Mouse (Mus musculus) MEL (cell line): ENCODE results near the gene Krt23. TPM values are rescaled to one million over a fixed set of nuclear protein-coding genes. Genes with fewer than 3 reads are reported as not detected.

Source experiments
- DNase-seq: peaks from one replicate; pipeline ENCODE4 v3.0.0; 2011; ENCODE audit warnings: low read depth, low spot score
- H3K27ac ChIP-seq: 2 replicates; pipeline ENCODE4 v1.5.1; 2012; ENCODE audit warnings: low read depth, mild to moderate bottlenecking, control low read depth, low read length, moderate library complexity; ENCODE audit not compliant: control insufficient read depth
- H3K27me3 ChIP-seq, 2 experiments: fragments of 150-350 bp in 1 of 2; sonication (generic) in 1 of 2; 2 replicates each; pipeline ENCODE4 v1.6.1; 2012; ENCODE audit warnings: low read length in 2 of 2, mild to moderate bottlenecking in 2 of 2, improper control_type of control experiment in 1 of 2, moderate library complexity in 1 of 2; ENCODE audit not compliant: insufficient read depth in 2 of 2, control insufficient read depth in 1 of 2
- H3K36me3 ChIP-seq, 2 experiments: 2 replicates each; pipeline ENCODE4 v1.6.1; 2012 to 2014; ENCODE audit warnings: low read length in 2 of 2, improper control_type of control experiment in 1 of 2, inconsistent platforms in 1 of 2, mild to moderate bottlenecking in 1 of 2; ENCODE audit not compliant: insufficient read depth in 2 of 2, control insufficient read depth in 1 of 2
- H3K4me1 ChIP-seq, 2 experiments: fragments of 150-350 bp in 1 of 2; sonication (generic) in 1 of 2; 2 replicates each; pipeline ENCODE4 v1.6.1; 2012; ENCODE audit warnings: low read length in 2 of 2, improper control_type of control experiment in 1 of 2, mild to moderate bottlenecking in 1 of 2; ENCODE audit not compliant: insufficient read depth in 2 of 2, control insufficient read depth in 1 of 2
- H3K4me3 ChIP-seq, 2 experiments: fragments of 150-350 bp in 1 of 2; sonication (generic) in 1 of 2; 2 replicates each; pipeline ENCODE4 v1.5.1; 2012; ENCODE audit warnings: low read depth in 2 of 2, low read length in 2 of 2, mild to moderate bottlenecking in 2 of 2, moderate library complexity in 2 of 2, control low read depth in 1 of 2, improper control_type of control experiment in 1 of 2; ENCODE audit not compliant: control insufficient read depth in 1 of 2, insufficient read depth in 1 of 2
- H3K79me2 ChIP-seq: 2 replicates; pipeline ENCODE4 v1.6.1; 2012; ENCODE audit warnings: mild to moderate bottlenecking, low read length, moderate library complexity; ENCODE audit not compliant: control insufficient read depth, poor library complexity, insufficient read depth
- H3K9ac ChIP-seq: 2 replicates; pipeline ENCODE4 v1.6.1; 2012; ENCODE audit warnings: low read depth, mild to moderate bottlenecking, control low read depth, low read length, moderate library complexity; ENCODE audit not compliant: control insufficient read depth, poor library complexity, severe bottlenecking
- H3K9me3 ChIP-seq: fragments of 150-350 bp; sonication (generic); replicated peaks from 2 replicates; pipeline ENCODE4 v1.6.1; 2012; ENCODE audit warnings: mild to moderate bottlenecking, low read length, improper control_type of control experiment, moderate library complexity; ENCODE audit not compliant: insufficient read depth
- BHLHE40 ChIP-seq: IDR thresholded peaks from 2 replicates; pipeline ENCODE4 v1.6.1; 2012; ENCODE audit warnings: low read depth, mild to moderate bottlenecking, inconsistent platforms, low read length, improper control_type of control experiment, borderline replicate concordance
- CHD1 ChIP-seq: IDR thresholded peaks from 2 replicates; pipeline ENCODE4 v1.6.1; 2012; ENCODE audit warnings: low read depth, mild to moderate bottlenecking, inconsistent platforms, low read length, improper control_type of control experiment
- CHD2 ChIP-seq: IDR thresholded peaks from 2 replicates; pipeline ENCODE4 v1.6.1; 2011; ENCODE audit warnings: low read length, improper control_type of control experiment
- CTCF ChIP-seq, 3 experiments: IDR thresholded peaks in 2 of 3; conservative IDR thresholded peaks in 1 of 3; 2 replicates each; pipeline ENCODE4 v1.5.1; 2011 to 2012; ENCODE audit warnings: low read length in 3 of 3, low read depth in 2 of 3, mild to moderate bottlenecking in 2 of 3, improper control_type of control experiment in 1 of 3, inconsistent platforms in 1 of 3, mixed read lengths in 1 of 3, moderate library complexity in 1 of 3; ENCODE audit not compliant: control insufficient read depth in 1 of 3, insufficient read depth in 1 of 3, poor library complexity in 1 of 3, severe bottlenecking in 1 of 3
- EP300 ChIP-seq, 2 experiments: IDR thresholded peaks; 2 replicates each; pipeline ENCODE4 v1.6.1; 2011; ENCODE audit warnings: improper control_type of control experiment in 2 of 2, low read length in 2 of 2, low read depth in 1 of 2, mild to moderate bottlenecking in 1 of 2
- HCFC1 ChIP-seq: IDR thresholded peaks from 2 replicates; pipeline ENCODE4 v1.6.1; 2012; ENCODE audit warnings: low read depth, mild to moderate bottlenecking, inconsistent platforms, low read length, improper control_type of control experiment, moderate library complexity
- MAX ChIP-seq: IDR thresholded peaks from 2 replicates; pipeline ENCODE4 v1.6.1; 2011; ENCODE audit warnings: low read length, improper control_type of control experiment
- MXI1 ChIP-seq: IDR thresholded peaks from 2 replicates; pipeline ENCODE4 v1.6.1; 2011; ENCODE audit warnings: mild to moderate bottlenecking, low read depth, low read length, improper control_type of control experiment
- MYB ChIP-seq: IDR thresholded peaks from 2 replicates; pipeline ENCODE4 v1.6.1; 2011; ENCODE audit warnings: mild to moderate bottlenecking, low read depth, low read length, improper control_type of control experiment
- NELFE ChIP-seq: IDR thresholded peaks from 2 replicates; pipeline ENCODE4 v1.6.1; 2011; ENCODE audit warnings: low read depth, low read length, improper control_type of control experiment
- POLR2A ChIP-seq, 2 experiments: IDR thresholded peaks; 2 replicates each; pipeline ENCODE4 v1.6.1; 2011 to 2012; ENCODE audit warnings: low read length in 2 of 2, mild to moderate bottlenecking in 2 of 2, control low read depth in 1 of 2, improper control_type of control experiment in 1 of 2, low read depth in 1 of 2, moderate library complexity in 1 of 2; ENCODE audit not compliant: control insufficient read depth in 1 of 2, insufficient read depth in 1 of 2, poor library complexity in 1 of 2
- POLR2AphosphoS2 ChIP-seq: IDR thresholded peaks from 2 replicates; pipeline ENCODE4 v1.6.1; 2011; ENCODE audit warnings: low read length, improper control_type of control experiment
- POLR2AphosphoS5 ChIP-seq: IDR thresholded peaks from 2 replicates; pipeline ENCODE4 v1.6.1; 2012; ENCODE audit warnings: low read depth, borderline replicate concordance, mild to moderate bottlenecking, inconsistent platforms, low read length, moderate library complexity, mixed read lengths
- RCOR1 ChIP-seq: IDR thresholded peaks from 2 replicates; pipeline ENCODE4 v1.6.1; 2012; ENCODE audit warnings: low read depth, mild to moderate bottlenecking, inconsistent platforms, low read length, improper control_type of control experiment
- SIN3A ChIP-seq: IDR thresholded peaks from 2 replicates; pipeline ENCODE4 v1.6.1; 2012; ENCODE audit warnings: low read length, improper control_type of control experiment, inconsistent platforms
- TCF12 ChIP-seq: IDR thresholded peaks from 2 replicates; pipeline ENCODE4 v1.6.1; 2014; ENCODE audit warnings: low read depth, mild to moderate bottlenecking, inconsistent platforms, low read length, improper control_type of control experiment, moderate library complexity
- UBTF ChIP-seq: IDR thresholded peaks from 2 replicates; pipeline ENCODE4 v1.6.1; 2012; ENCODE audit warnings: low read depth, mild to moderate bottlenecking, inconsistent platforms, low read length, improper control_type of control experiment, moderate library complexity, borderline replicate concordance; ENCODE audit not compliant: insufficient read depth
- USF2 ChIP-seq, 2 experiments: IDR thresholded peaks; 2 replicates each; pipeline ENCODE4 v1.6.1; 2011 to 2012; ENCODE audit warnings: improper control_type of control experiment in 2 of 2, low read length in 2 of 2, borderline replicate concordance in 1 of 2, inconsistent platforms in 1 of 2, low read depth in 1 of 2, mild to moderate bottlenecking in 1 of 2; ENCODE audit not compliant: insufficient read depth in 1 of 2
- ZC3H11A ChIP-seq: IDR thresholded peaks from 2 replicates; pipeline ENCODE4 v1.6.1; 2012; ENCODE audit warnings: low read depth, mild to moderate bottlenecking, inconsistent platforms, low read length, improper control_type of control experiment
- ZKSCAN1 ChIP-seq: IDR thresholded peaks from 2 replicates; pipeline ENCODE4 v1.6.1; 2012; ENCODE audit warnings: low read depth, mild to moderate bottlenecking, inconsistent platforms, low read length, improper control_type of control experiment, moderate library complexity
- polyA plus RNA-seq, 2 experiments: library from polyadenylated mRNA; stranded (reverse) in 1 of 2; unstranded in 1 of 2; fragments of >175 nt in 1 of 2; fragments of >200 nt in 1 of 2; gene quantifications; 2 replicates each; pipeline versions ENCODE4 v1.2.1 to v1.2.4; 2012; ENCODE audit warnings: low replicate concordance in 2 of 2, low read depth in 1 of 2; ENCODE audit not compliant: insufficient read length in 2 of 2, insufficient read depth in 1 of 2, missing spikeins in 1 of 2
- total RNA-seq: library from RNA; depleted of rRNA; stranded (reverse); fragments of 300-350 nt; gene quantifications from 2 replicates; pipeline ENCODE4 v1.2.3, GENCODE M21; 2012; rRNA removed

Gene Krt23
- total RNA-seq = not detected in 2 replicates
- not detected for polyA plus RNA-seq

- Histone ChIP-seq H3K4me1 (no peaks in the 10 kb centered on the region), H3K4me3 (no peak within 1 kb of the TSS), H3K79me2 (no peaks in the 10 kb centered on the region), H3K9ac (no peak within 1 kb of the TSS), H3K9me3 (no peaks in the 10 kb centered on the region), H3K36me3 (no peaks in the 10 kb centered on the region), H3K27me3 (no peaks in the 10 kb centered on the region), H3K27ac (no peak within 1 kb of the TSS)
- DNase-seq = no peak
- TF ChIP-seq CHD2 (no peak), POLR2AphosphoS2 (no peak), NELFE (no peak), MXI1 (no peak), CTCF (IDR thresholded peaks at IDR 0.05 in 2 of 3, conservative IDR thresholded peaks at IDR 0.05 in 1 of 3; ENCODE audit: control insufficient read depth in 1 of 3, insufficient read depth in 1 of 3, low read depth in 2 of 3, low read length in 3 of 3, poor library complexity in 1 of 3, severe bottlenecking in 1 of 3) (no peak), RCOR1 (no peak), CHD1 (no peak), HCFC1 (no peak), ZC3H11A (no peak), UBTF (no peak), TCF12 (no peak), MAX (no peak), POLR2AphosphoS5 (no peak), POLR2A (IDR thresholded peaks at IDR 0.05; ENCODE audit: control insufficient read depth in 1 of 2, insufficient read depth in 1 of 2, low read depth in 1 of 2, low read length in 2 of 2, poor library complexity in 1 of 2) (no peak), MYB (no peak), BHLHE40 (no peak), USF2 (IDR thresholded peaks at IDR 0.05; ENCODE audit: borderline replicate concordance in 1 of 2, insufficient read depth in 1 of 2, low read depth in 1 of 2, low read length in 2 of 2) (no peak), EP300 (IDR thresholded peaks at IDR 0.05; ENCODE audit: low read depth in 1 of 2, low read length in 2 of 2) (no peak), SIN3A (no peak)
Observed at GRCm38 (mm10) chr11:99492733-99493573, at the start of gene Krt23. Gene Krt23 (minus strand): TSS chr11:99493137.

- Histone ChIP-seq H3K4me3 (no peak overlapping the region), H3K4me1 (no peaks in the 10 kb centered on the region), H3K27me3 (no peaks in the 10 kb centered on the region), H3K79me2 (no peaks in the 10 kb centered on the region)
- TF ChIP-seq ZKSCAN1 = no peak
- TF ChIP-seq, all 39 proteins: peak for 0
- Histone ChIP-seq H3K27ac (no peak overlapping the region), H3K9ac (no peak overlapping the region), H3K9me3 (no peaks in the 10 kb centered on the region), H3K36me3 (no peaks in the 10 kb centered on the region)
- no peak for DNase-seq
Observed at GRCm38 (mm10) chr11:99539721-99540120, 46.8 kb upstream of the Krt23 start.
